In genomic region chr1:78032336-78032735, GRCm38 (mm10) we compare ENCODE assay signal across 18 mouse cellular contexts.
"Had no signal": no experiment of that assay in that cellular context is flagged by ENCODE, and none has a peak within 500 bp of the region (broad histone marks: within the 10 kb centered on the region; RNA-seq: fewer than 3 reads in every experiment).

No protein-coding gene starts in this region.

- H3K4me3 ChIP-seq: kidney, embryonic 15.5 days; limb, embryonic 12.5 days; limb, embryonic 15.5 days; midbrain, embryonic 12.5 days; midbrain, embryonic 15.5 days; neural tube, embryonic 12.5 days; neural tube, embryonic 15.5 days had no signal

- H3K27ac ChIP-seq: kidney, embryonic 15.5 days; limb, embryonic 12.5 days; limb, embryonic 15.5 days; liver, embryonic 14.5 days; macrophage; midbrain, embryonic 12.5 days; midbrain, embryonic 15.5 days; neural tube, embryonic 12.5 days; neural tube, embryonic 15.5 days; stomach, postnatal 0 days had no signal

- ATAC-seq: intestine, postnatal 0 days; liver, postnatal 0 days; lung, postnatal 0 days; midbrain, embryonic 15.5 days had no signal

- DNase-seq: kidney, adult 2 months; kidney, postnatal 10 days; kidney, postnatal 36 days; liver, postnatal 0 days; lung, embryonic 14.5 days; thymus, postnatal 25 days had no signal
